Mouse (Mus musculus) T-helper 1 cell (primary cell): ENCODE data around the gene Plscr3.
"Not testable (repeated sequence)": the region's sequence is repeated elsewhere in the genome, so short reads cannot be mapped to it uniquely, and the experiment has no call there.

Source experiments
- in situ Hi-C: fragments of 300-600 bp; cut with MboI, MseI; formaldehyde crosslinking; loops from one replicate; pipeline ENCODE4 v1.15.1; 2025; ENCODE audit warnings: high pct_unique_total_duplicates

The Plscr3 gene

GRCm38 (mm10) chr11:69828832-69829231, 17.3 kb upstream of the Plscr3 start:
- in situ Hi-C loops: no loop called here

- in situ Hi-C loops: no loop called here
Measured at GRCm38 (mm10) chr11:69833554-69833953, 12.6 kb upstream of the Plscr3 start.

- in situ Hi-C loops: no loop called here
Measured at GRCm38 (mm10) chr11:69834001-69834549, 12.1 kb upstream of the Plscr3 start.

DNA sequence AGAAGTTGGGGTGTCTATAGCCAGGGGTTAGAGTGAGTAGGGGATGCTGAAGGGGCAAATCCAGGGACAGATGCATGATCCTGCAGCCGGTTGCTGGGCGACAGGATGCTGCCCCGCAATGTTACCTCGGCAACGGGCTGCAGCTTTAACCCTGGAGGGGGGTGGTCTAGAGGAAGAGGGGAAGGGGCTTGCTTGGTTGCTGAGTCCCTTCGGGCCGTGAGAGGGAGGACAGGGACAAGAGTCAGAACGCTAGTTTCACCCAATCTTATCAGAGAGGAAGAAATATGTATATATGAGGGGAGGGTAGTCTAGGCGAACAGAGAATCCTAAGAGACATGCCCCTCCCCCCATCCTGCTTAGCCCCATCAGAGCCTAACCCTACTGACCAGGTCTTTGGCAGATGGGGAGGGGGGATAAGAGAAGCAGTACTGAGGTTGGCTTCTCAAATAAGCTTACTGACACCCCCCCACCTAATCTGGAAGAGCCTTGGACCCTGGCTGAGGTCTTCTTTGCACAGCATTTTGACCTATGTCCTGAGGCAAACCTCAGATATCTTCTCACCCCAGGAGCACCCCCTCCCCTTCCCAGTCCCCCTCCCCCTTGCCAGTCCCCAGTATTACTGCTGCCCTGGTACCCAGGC, 10.7 kb upstream of the Plscr3 start:
- in situ Hi-C loops: no loop called here

GRCm38 (mm10) chr11:69835966-69836335, 10.2 kb upstream of the Plscr3 start:
- in situ Hi-C loops: no loop called here

DNA sequence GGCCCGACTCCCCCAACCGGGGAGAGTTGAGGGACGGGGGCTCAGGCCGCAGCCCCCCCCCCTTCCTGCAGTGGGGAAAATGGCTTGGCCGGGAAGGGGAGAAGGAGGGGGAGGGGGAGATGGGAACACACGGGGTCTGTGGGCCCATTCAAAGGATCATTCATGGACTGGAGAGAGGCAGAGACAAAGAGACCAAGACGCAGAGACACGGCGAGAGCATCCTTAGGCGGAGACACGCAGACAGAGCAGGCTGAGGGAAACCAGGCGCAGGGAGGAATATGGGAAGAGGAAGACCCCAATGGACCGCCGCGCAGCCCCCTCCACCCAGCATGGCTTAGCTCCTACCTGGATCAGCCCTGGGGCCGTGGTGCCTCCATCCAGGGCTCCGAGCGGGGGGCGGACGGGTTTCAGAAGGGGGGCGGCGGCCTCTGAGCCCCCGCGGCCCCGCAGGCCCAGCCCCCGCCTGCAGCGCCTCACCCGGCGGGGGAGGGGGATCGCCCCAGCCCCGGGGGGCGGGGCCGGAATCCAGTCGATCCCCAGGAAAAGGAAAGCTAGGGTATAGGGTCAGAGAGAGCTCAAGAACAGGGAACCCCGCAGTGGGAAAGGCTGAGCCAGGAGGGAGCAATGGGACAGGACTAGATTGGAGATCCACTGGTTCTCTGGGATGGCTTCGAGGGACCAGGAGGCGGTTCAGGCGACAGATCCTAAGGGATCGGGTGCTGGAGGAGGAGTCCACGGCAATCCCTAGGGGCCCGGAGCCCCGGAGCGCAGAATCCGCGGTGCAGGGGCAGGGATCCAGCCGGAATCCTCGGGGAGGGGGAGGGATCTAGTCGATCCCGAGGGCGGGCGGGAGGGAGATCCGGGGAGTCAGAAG, 9.2 kb upstream of the Plscr3 start:
- in situ Hi-C loops: no loop called here

DNA sequence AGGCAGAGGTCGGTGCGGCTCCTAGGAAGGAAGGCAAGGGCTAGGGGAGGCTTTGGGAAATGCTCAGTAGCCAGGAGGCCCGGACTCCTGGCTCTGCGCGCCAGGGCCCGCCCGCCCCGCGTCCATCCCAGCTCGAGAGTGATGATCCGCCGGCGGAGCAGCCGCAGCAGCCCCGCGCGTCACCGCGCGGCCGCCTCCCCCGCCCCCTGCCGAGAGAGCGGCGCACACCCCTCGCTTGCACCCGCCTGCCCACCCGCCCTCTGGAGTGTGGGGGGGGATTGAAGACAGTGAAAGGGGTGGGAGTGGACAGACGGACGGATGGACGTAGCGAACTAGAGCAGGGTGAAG, 8.6 kb upstream of the Plscr3 start, which contains the start of gene Nlgn2:
Nlgn2 (minus strand) TSS at position 181 of the 348 bp plus-strand sequence.
- in situ Hi-C loops: no loop called here

DNA sequence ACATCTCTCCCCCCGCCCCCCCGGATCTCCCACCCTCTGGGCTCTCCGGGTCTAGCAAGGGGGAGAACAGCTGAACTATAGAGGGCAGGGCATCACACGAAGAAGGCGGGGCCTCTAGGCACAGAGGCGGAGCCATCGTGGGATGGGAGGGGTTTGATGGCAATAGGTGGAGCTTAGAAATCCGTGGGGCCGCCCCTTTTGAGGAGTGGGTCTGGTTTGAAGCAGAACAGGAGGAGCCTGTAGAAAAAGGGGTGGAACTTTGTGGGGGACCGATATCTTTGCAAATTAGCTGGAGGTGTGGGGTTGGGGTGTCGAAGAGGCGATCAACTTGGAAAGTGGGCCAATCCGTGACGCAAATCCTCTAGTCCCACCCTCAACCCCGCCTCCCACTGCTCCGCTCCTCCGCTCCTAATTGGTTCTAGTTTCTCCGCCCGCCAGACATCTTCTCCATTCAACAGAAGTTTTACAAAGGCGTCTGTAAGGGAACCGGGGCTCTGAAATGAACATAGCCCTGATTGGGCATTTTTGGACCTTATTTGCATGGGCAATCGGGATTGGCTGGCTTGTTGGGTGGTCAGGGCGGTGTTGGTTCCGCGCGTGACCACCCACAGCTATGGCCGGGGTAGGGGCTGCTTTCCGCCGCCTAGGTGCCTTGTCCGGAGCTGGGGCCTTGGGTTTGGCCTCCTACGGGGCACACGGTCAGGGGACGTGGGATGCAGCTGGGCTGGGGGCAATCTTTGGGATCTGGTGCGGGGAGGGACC, 8.0 kb upstream of the Plscr3 start, which contains the start of gene Tmem256:
Tmem256 (plus strand) TSS at position 563 of the 762 bp plus-strand sequence.
- in situ Hi-C loops: no loop called here

DNA sequence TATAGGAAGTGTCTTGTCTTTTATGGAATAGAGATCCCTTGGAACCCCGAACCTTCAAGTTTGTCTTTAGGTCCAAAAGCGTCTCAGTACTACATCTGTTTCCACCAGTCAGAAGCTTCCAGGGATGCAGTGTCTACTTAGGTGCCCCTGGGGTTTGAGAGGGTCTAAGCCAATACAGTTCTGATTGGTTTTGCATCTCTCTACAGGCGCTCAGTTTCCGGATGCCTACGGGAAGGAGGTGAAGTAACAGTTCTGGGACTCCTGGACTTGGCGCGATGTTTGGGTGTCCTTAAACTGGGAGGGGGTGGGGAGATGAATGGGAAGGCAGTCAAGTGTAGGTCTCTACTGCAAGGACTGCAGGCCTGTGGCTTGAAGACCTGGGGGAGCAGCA, 7.5 kb upstream of the Plscr3 start:
- in situ Hi-C loops: no loop called here

DNA sequence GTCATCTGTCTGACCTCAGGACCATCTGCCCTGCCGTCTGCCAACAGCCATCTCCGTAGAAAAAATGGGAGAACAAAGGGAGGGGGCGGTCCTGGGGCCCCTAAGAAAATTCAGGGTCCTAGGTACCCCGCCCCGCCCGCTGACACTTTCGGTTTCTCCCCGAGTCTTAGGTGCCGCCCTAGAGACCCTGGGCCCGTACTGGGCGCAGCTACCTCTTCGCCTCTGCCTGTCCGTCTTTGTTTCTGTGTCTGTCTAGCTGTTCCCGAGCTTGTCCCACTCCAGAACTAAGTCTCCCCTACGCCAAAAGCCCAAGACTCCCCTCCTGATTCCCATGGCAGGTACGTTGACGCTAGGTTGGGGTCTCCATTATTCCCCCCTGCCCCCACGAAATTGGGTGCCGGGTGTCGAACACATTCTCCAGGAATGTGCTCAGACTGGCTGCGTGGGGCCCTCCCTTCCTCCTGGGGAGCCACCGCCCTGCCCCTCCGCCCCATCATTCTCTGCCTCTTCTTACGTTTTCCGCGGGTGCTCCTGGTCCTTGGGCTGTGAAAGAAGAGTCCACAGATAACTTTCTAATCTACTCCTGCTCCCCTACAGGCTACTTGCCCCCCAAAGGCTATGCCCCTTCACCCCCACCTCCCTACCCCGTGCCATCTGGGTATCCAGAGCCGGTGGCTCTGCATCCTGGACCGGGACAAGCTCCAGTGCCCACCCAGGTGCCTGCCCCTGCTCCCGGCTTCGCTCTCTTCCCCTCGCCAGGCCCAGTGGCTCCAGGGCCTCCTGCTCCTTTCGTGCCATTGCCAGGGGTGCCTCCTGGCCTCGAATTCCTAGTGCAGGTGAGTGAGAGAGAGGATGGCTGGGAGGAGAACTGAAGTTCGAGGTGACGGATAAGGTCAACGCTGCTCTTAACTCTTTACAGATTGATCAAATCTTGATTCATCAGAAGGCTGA, 837 bp downstream of the Plscr3 start:
- in situ Hi-C loops: no loop called here

- in situ Hi-C loops: no loop called here
Measured at GRCm38 (mm10) chr11:69848021-69848420, 1.8 kb downstream of the Plscr3 start.

- in situ Hi-C loops: no loop called here
Measured at GRCm38 (mm10) chr11:69849128-69849527, 3.0 kb downstream of the Plscr3 start.

DNA sequence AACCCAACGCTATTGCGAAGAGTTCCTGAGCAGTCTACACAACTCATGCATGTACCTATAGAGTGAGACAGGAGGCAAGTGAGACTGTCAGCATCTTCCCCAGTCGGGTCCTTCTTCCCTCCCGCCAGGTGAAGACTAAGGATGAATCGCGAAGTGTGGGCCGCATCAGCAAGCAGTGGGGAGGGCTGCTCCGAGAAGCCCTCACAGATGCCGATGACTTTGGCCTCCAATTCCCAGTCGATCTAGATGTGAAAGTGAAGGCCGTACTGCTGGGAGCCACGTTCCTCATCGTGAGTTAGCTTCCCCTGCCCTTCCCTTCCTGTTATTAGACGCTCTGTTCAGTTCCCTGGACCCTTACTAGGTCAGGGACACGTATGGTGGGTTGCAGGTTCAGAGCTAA, 3.7 kb downstream of the Plscr3 start:
- in situ Hi-C loops: no loop called here

DNA sequence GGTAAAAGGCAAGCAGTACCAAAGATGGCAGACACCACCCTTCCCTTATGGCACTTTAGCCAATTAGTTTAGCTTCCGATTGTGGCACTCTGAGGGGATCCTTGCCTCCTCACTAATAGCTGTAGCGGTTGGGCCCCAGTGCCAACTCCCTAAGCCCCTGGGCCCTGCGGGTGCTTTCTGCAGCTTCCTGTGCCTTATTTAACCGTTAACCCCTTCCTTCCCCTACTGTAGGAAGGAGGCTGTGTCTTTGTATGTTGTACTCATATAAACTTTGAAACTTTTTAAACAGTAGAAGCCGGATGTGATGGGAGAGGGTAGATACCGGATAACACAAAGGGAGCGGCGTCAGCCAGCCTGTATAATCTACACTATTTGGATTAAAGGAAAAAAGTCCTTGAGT, 4.6 kb downstream of the Plscr3 start:
- in situ Hi-C loops: no loop called here

DNA sequence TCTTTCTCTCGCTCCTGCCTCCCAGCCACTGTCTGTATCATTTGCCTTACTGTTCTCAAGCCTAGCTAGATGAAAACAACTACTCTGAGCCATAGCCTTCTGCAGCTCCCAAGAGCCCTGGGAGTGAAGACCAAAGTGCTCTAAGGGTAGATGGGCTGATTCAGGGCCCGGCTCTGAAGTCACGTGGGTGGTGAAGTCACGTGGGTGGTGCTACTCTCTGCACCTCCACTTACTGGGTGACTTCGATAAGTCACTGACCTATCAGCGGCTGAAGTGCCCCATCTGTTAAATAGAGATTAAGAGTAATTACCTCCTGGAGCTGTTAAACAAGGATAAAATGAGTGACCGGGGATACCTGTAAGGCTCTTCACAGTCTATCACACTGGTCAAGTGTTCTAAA, 7.8 kb downstream of the Plscr3 start:
- in situ Hi-C loops: no loop called here

DNA sequence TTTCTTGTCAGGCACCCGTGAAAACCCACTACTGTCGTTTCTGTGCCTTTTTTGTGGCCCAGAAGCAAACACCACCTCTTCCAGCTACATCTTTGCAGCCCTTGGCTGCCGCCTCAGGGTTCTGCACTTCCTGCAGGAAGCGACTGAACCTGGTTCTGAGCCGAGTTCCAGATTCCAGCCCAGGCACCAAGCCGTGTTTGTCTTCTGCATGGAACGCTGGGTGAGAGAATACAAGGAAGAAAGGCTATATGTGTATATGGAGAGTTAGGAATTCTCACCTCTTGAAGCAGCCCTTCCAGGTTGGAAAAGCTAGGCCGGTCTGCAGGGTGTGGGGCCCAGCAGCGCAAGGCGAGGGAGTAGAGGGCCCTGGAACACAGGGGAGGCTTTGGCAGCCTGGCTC, 8.5 kb downstream of the Plscr3 start:
- in situ Hi-C loops: no loop called here

DNA sequence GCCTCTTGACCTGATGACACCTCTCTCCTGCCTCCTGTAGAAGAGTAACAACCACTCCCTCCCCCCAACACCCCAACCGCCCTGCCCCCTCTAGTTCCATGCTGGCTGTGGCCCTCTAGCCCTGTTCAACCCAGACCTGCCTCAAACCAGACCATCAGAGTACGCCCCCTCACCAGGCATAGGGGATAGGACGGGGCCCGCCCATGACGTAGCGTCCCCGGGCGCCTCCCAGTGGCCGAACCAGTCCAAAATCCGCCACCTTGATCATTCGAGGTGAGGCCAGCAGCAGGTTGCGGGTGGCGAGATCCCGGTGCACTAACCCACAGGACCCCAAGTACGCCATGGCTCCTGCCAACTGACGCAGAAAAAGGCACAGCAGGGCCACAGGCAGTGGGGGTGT, 9.2 kb downstream of the Plscr3 start:
- in situ Hi-C loops: no loop called here

- in situ Hi-C loops: no loop called here
Measured at GRCm38 (mm10) chr11:69858113-69858998, 12.2 kb downstream of the Plscr3 start, which contains the start of gene Tnk1. Gene Tnk1, minus strand, starts transcription at chr11:69858730.

GRCm38 (mm10) chr11:69863729-69864128, 17.6 kb downstream of the Plscr3 start:
- in situ Hi-C loops: not testable (repeated sequence)
